Mouse (Mus musculus) spleen, embryonic (tissue): ENCODE data around the gene Eif3i.

Experiments used
- CTCF ChIA-PET: fragments of 350-600 bp; sonication (Branson Sonifier 250); formaldehyde crosslinking; loops from one replicate; lab custom pipeline; 2022; lab: Charles Lee

Eif3i gene

DNA sequence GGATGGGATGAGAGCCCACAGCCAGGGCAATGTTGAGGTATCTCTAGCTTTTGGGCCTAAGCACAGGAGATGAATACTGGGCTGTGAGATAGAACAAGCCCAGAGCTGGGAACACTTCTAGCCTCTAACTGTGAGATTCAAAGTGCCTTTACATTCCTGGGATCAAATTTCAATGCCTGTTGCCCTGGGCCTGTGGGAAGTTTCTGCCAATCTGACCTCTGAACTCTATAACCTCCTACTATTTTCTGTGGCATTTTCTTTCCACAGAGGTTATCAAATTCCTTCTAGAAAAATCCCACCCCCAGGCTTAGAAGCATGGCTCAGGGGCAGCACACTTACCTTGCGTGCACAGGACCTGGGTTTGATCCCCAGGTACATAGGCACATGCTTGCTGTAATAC, 50.2 kb downstream of the Eif3i start:
- CTCF ChIA-PET = interaction anchor here (0.6 to 1.3 kb wide), 2 partner anchors 9 to 184 kb away, joined by 3 to 6 read pairs; no protein-coding TSS in a partner anchor

DNA sequence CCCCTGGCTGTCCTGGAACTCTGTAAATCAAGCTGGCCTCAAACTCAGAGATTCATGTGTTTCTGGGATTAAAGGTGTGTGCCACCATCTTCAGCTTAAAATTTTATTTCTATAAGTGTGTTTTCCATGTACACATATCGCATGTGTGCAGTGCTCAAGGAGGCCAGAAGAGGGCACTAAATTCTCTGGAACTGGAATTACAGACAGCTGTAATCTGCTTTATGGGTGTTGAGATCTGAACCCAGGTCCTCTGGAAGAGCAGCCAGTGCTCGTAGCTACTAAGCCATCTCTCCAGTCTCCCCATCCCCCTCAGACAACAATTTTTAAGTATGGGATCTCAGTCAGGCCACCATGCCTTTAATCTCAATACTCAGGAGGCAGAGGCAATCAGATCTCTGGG, 51.1 kb downstream of the Eif3i start:
- CTCF ChIA-PET = interaction anchor here (0.6 to 1.2 kb wide), 4 partner anchors 16 to 540 kb away, joined by 3 to 7 read pairs (median 4); no protein-coding TSS in a partner anchor

DNA sequence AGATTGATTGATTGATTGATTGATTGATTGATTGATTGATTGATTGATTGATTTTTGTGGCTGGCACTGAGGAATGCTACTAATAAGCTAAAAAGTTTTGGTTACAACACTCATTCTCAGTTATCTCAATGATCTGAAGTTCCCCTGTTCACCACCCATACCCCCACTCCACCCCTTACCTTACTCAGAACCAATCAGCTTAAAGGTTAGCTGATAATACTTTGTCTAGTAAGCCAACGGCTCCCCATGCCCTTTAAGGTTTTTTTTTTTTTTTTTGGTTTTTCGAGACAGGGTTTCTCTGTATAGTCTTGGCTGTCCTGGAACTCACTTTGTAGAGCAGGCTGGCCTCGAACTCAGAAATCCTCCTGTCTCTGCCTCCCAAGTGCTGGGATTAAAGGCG, 52.8 kb downstream of the Eif3i start:
- CTCF ChIA-PET = interaction anchor here (0.7 to 0.9 kb wide), 4 partner anchors 52 to 516 kb away, joined by 3 to 13 read pairs (median 6); no protein-coding TSS in a partner anchor

DNA sequence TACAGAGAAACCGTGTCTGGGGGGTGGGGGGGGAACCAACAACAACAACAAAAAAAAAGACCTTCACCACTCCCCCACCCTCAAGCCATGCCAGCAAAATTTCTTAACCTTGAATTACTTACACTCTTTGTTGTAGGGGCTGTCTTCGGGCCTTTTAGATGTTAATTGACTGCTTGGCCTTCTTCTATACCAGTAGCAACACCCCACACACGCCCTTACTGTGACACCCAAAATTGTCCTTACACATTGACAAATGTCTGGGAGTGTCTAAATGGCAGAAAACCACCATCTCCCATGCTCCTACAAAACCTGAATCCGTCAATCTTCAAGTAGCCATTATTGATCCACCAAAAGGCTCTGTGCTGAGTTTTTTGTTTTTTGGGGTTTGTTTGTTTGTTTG, 56.3 kb downstream of the Eif3i start:
- CTCF ChIA-PET = no interaction called here

DNA sequence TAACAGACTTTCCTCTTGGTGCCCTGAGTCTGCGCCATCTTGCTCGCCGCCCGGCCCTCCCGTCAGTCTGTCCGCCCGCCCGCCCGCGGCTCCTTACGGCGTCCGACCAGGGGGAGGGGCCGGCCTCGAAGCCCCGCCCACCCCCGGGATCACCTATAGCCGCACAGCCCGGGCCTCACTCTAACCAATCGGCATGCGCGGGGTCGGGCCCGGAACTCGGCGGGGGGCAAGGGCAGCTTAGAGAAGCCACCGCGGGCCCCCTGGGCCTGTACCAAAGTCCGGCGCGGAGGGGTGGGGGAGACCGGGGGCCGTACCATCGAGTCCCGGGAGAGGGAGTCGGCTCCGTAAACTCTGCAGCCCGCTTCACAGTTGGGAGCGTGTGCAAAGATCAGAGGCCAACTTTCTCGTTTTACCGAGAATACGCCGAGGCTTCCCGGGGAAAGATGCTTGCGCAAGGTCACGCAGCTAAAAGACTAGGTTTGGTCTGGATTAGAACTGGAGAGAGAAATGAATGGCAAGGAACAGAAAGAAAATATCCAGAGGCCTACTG, 57.8 kb downstream of the Eif3i start, which contains the start of gene Hdac1:
Hdac1 (minus strand) TSS at position 122 of the 550 bp plus-strand sequence.
- CTCF ChIA-PET = interaction anchor here (0.6 kb wide), 1 partner anchor 33 kb away, joined by 6 read pairs; no protein-coding TSS in a partner anchor
